Mouse (Mus musculus) yolk sac, embryonic 10.5 days (tissue): ENCODE data around the gene Tle2.

Experiments used
- DNase-seq: peaks from one replicate; pipeline ENCODE4 v3.0.0-alpha.2; 2017; ENCODE audit warnings: low spot score

Gene Tle2

DNA sequence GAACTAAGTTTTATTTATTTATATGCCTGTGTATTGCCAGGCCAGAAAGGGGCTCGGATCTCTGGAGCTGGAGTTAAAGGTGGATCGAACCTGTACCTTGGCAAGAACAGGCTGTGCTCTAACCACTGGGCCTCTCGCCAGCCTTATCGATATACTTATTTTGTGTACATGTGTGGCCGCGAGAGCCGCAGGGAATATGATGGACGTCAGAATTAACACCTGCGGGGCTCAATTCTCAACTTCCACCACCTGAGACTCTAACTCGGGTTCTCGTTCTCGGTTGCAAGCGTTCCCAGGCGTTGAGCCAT, 31.3 kb downstream of the Tle2 start:
- DNase-seq = no peak

DNA sequence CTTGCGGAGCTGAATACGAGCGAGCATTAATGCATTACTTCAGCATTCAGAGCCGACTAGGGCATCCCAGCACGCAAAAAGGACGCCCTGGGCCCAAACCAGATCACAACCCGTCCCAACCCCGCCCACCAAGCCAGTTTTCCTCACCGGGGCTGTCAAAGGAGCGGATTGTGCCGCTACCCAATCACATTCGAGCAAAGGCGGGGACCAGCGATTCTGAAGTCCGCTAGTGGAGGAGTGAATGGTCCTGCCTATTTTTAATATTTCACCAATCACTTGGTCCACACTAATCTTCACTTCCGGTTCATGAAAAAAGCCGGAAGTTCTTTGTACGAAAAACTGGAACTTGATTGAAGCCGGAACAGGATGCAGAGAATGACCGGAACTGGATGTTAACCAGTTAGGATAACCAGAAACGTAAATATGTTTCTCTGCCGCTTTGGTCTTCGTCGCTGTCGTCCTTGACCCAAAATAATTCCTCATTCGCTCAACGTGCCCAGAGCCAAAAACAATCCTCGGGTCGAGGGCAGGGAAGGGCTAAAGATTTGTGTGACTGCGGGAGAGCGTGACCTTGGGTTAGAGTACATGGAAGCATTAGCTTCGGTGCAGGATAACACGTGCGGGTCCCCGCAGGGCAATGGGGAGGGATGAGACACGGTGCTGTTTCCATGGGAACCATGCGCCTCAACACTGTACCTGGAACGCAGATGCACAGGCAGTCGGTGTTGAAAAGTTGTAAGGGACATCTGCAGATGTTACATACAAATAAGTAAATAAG, 31.8 kb downstream of the Tle2 start, which contains the start of gene BC025920:
TSS of gene BC025920 (plus strand) at position 297 of the 778 bp plus-strand sequence.
- peak; percentile 98 for DNase-seq

DNA sequence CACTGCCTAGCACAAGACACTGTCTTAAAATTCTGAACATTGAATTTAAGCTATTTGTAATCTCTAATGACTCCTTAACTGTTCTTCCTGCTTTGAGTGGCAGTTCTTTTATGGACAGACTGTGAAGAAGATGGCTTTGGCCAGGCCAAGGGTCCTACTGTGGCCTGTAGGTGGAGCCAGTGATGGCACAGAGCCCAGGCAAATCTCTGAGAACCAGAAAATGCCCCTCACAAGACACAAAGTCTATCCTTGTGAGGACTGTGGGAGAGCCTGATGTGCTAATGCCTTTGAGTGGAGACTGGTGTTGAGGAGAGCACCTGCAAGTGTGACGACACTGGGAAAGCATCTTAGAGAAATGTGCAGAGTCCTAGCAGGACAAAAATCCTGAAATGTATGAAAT, 33.9 kb downstream of the Tle2 start:
- DNase-seq = no peak

DNA sequence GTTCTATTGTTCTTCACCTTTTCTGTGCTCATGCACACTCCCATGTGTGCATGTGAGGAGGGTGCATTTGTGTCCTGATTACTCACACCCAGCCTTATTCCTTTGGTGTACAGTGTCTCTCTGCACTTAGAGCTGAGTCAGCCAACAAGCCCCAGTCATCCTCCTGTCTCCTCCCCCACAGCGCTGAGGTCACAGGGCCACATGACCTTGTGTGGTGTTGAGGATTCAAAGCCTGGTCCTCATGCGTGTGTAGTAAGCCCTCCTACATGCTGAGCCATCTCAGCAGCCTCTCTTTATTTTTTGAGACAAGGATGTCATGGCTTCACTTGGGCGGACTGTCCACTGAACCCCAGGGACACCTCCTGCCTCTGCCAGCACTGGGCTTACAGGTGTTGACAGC, 38.4 kb downstream of the Tle2 start:
- DNase-seq = no peak

DNA sequence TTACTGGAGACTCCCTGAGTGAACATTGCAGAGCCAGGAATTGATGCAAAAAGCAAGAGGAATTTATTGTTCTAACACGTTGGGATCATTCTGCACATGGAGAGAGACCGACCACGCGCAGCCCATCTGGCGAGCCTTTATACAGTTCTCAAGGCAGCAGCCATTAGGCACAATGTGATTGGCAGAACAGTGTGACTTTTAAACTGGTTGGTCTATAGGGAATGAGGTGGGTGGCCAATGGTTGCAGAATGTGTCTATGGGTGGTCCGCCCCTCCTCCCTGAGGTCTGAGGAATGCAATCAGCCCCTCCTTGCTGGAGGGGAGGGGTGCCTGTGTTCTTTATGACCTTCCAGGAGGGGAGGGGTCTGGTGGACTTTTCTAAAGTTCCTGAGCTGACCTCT, 41.1 kb downstream of the Tle2 start:
- peak; percentile 34 for DNase-seq

DNA sequence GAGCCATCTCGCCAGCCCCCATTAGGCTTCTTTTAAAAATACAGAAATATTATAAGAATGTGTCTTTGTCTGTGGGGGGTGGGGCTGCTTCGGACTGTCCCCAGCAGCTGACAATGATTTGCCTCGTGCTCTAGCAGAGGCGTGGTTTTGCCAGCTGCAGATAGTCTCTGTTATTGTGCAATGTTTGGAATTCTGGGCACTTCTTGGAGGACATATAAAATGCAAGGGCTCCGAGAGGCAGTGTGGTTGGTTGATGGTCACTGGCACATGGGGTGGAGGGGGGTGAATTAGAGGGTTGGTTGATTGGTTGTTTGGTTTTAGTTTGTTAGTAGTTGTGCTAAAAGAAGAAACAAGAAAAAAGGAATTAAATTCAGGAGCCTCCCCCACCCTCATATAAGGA, 45.6 kb downstream of the Tle2 start:
- no peak for DNase-seq

DNA sequence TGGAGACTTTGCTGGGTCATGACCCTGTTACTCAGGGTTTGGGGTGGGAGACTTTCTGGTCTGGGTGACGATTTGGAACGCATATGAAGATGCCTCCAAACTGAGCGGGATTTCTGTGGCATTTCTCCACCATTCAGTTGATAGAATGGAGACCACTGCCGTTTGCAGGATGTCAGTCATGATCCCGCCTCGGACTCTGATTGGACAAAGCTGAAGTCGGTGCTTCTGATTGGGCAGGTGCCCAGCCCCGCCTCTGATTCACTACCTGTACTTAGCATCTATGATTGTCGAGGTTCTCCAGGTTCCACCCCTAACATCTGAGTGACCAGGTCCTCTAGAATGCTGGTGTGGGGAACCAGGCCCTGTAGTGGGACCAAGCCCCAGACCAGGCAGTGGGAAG, 46.4 kb downstream of the Tle2 start:
- no peak for DNase-seq

DNA sequence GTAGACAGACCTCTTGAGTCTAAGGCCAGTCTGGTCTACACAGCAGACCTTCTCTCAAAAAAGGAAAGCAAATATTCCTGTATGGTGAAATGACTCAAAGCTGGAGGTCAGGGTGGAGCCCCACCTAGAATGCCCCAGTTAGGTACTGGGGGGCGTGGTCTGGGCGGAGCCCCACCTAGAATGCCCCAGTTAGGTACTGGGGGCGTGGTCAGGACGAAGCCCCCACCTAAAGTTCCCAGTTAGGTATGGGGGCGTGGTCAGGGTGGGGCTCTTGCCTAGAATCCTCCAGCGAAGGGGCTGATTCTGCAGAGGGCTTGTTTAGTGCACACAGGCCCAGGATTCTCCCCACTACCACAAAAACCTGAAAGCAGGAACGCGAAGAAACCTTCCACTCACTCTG, 49.1 kb downstream of the Tle2 start:
- DNase-seq = no peak

DNA sequence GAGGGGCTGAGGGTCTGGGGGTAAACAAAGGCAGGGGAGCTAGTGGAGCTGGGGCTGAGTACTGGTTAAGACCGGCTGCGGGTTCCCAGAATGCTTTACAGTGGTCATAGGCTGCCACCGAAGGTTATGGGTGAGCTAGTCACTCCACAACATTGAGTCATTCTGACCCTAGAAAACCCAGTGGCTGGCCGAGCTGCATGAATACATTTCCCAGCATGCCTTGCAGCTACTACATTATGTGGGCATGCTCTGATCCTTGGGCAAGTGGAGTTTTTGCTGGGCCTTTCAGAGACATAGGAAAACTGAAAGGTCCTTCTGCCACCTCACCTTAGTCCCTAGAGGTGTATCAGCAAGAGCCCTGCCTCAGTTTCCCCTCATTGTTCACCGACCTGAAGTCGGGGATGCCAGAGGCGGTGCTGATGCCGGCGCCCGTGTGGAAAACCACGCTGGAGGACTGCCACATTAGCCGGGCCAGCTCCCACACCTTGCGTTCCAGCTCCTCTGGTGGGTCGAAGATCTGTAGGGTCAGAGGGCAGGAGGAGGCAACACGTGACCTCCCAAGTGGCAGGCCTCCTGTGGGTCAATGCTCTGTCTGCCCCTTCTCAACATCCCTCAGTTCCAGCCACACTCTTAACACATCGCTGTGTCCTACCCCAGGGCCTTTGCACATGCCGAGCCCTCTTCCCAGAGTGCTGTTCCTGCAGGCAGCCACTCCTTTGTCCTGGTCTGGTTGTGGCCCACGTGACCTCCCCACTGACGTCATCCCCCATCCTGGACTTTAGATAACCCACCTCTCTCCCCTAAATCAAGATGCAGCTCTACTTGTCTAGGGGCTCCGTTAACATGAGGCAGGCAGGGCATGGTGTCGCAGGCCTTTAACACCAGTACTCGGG, 52.0 kb downstream of the Tle2 start:
- no peak for DNase-seq

DNA sequence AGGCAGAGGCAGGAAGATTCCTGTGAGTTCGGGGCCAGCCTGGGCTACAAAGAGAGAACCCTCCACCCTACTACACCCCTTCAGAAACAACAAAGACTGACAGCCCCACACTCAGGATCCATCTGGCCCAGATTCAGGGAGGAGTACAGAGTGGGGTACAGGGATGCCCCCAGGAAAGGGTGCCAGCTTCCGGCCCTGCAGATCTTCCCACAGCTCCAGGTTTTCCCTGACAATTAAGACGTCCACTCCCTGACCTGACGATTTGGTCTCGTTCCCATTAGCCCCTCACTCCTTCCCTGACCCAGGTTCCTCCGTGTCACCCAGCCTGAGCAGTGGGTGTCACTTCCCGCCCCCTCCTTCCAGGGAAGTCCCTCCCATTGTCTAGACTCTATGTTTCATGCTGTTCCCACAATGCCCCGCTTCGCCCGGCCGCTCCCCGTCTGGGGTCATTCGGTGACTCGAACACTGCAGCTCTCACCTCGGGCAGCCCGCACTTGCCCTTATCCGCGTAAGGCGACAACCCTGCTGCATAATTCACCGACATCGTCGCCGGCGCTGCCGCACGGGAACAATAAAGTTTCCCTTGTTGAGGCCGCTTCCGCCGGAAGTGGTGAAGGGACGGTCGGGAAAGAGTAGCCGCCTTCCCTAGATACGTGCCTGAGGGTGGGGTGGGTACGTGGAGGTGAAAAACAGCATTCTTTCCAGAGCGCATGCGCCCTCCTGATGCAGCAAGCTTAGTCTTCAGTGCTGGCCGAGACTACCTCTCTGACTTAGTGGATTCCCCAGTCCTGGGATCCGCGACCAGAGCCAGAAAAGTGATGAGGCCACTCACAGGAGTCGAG, 52.9 kb downstream of the Tle2 start, which contains the start of gene Sirt6:
TSS of gene Sirt6 (minus strand) at position 804 of the 842 bp plus-strand sequence.
- peak; percentile 95 for DNase-seq

DNA sequence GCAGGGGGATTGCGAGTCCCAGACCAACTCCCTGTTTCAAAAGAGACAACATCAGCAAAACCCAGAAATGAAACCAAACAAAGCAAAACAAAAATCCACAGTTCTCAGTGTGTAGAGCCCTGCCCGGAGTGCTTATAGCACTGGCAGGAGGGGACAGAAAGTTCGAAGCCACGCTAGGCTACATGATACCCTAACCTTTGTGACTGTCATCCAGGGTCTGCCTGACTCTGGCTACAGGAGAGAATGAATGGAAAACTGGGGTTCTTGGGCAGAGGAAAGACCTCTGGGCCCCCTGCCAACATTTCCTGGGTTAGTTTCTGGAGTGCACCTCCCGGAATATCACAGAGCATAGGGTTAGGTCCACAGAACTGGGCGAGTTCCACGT, 53.5 kb downstream of the Tle2 start:
- DNase-seq = no peak

DNA sequence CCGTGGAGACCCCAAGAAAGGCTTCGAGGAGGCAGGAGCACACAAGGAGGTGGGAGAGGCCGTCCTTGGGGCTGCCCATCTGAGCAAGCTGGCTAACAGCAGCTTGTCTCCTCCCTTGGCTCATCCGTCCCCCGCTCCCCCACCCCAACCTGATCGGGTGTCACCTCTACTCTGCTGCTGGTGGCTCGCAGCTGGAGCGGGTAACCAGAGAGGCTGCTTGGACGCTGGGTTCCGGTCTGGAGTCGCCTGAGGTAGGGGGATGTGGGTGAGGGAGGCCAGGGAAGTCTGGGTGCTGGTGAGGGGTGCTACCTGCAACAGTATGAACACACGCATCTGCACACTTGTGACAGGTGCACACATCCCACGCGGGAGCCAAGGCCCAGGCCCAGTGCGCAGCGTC, 54.0 kb downstream of the Tle2 start, which contains the start of gene Ankrd24:
TSS of gene Ankrd24 (plus strand) at position 151 of the 400 bp plus-strand sequence.
- no peak for DNase-seq

DNA sequence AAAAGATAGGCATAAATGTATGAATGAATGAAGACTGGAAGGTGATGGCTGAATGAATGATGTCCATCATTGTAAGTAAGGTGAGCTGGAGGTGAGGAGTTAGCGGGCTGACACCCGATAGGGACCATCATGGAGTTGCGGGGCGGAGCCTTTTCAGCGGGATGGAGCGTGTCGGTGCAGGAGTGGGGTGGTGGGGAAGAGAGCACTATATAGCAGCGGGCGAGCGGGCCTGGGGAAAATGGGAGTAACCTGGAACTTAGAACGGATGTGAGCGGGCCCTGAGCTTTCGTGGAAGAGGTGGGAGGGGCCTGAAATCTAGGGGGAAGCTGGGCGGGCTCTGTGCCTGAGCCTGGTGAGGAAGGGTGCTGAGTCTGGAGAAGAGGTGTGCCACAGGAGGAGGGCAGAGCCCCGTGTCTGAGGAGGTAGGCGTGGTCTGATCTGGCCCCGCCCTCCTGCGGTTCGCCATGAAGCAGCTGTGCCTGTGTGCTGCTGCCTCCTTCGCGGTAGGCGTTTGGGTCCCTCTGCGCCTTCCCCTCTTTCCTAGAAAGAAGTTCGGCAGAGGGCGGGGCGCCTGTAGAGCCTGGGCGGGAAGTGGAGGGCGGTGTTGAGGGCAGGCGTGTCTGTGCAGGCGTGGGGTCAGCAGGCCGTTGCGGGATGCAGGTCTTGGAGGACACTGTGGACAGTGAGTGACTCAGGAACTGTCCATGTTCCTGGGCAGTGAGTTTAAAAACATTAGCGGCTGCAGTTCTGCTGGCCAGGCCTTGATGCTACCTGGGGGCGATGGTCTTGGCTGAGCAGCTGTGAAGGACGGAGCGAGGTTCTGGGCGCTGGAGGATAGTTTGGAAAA, 59.1 kb downstream of the Tle2 start:
- peak; percentile 90 for DNase-seq

DNA sequence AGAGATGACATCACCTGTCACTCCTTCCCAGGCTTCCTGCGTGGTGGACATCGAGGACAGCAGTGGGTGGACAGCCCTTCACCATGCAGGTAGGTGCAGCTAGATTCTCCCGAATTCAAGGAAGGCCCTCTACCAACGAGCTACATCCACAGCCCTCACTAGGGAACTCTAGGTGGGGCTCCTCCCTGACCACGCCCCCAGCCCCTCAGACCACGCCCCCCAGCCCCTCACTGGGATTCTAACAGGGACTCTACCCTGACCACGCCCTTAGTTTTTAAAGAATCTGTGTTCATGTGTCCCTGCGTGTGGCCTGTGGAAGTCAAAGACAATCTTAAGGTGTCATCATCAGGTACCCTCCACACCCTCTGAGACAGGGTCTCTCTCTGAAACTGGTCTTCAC, 62.0 kb downstream of the Tle2 start:
- no peak for DNase-seq

DNA sequence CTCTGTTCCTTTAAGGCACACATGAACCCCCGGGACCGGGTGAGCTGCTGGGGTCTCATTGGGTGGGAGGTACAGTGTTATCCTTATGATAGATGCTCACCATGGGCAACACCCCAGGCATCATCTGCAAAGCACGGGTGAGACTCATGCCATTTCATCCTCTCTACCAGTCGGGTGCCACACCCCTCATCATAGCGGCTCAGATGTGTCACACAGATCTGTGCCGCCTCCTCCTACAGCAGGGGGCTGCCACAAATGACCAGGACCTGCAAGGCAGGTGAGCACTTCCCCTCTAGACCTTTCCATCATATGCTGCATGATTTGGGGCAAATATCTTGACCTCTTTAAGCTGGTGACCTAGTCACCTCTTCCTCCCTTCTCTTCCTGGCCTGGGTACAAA, 63.7 kb downstream of the Tle2 start:
- DNase-seq = no peak
